Mouse (Mus musculus): Measurements from ENCODE around the gene Clip4. TPM values are rescaled to one million over a fixed set of nuclear protein-coding genes. Genes with fewer than 3 reads are reported as not detected.

Clip4 gene
- total RNA-seq (2023) = under 1 TPM in 1 of 2 experiments, not detected in 1; 0.64 TPM

GRCm38 (mm10) chr17:71768173-71768572 is at the start of gene Clip4:
TSS of gene Clip4 (plus strand) at chr17:71768473.

DNA sequence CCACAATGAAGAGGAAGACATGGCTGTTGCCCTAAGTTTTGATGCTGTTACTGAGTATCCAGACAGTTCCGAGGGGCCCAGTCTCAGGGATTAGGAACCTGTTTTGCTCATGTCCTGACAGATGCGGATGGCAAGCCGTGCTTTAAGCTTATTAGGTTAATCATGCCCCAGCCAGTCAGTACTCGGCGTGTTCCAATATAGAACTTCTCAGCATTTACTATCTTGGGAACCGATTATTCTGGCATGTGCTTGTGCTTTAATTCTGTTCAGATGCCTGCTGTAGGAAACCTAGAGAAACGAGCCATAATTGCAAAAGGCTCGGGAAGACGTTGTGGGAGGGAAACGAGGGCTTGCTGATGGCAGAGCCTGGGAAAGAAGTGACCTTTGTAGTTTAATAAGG is 15.4 kb upstream of the Clip4 start, which contains the start of gene Pcare:
Pcare (minus strand) TSS at position 64 of the 400 bp plus-strand sequence.

Other genes starting within 250 kb of the Clip4 start
- gene Ndc80, start 241.6 kb upstream of the Clip4 start, total RNA-seq (2023) = 10 to 100 TPM; 19.3 to 21.6 TPM
- not detected for gene Spdya, start 216.4 kb upstream of the Clip4 start, total RNA-seq (2023)
- gene Wdr43, start 152.6 kb upstream of the Clip4 start, total RNA-seq (2023) = 100 to 1,000 TPM; 146 to 170 TPM
- gene Togaram2, start 95.2 kb upstream of the Clip4 start, total RNA-seq (2023) = under 1 TPM in 1 of 2 experiments, not detected in 1; 0.18 TPM
- not detected for gene Pcare, start 15.6 kb upstream of the Clip4 start, total RNA-seq (2023)

All from T-cell, adult 66 days (primary cell).